Mouse (Mus musculus): ENCODE measurements around the gene Mdm2. TPM values are rescaled to one million over a fixed set of nuclear protein-coding genes. Genes with fewer than 3 reads are reported as not detected.

The Mdm2 gene
- total and polyA plus RNA-seq, 3 experiments: 79.8 to 136 (median 112) TPM

DNA sequence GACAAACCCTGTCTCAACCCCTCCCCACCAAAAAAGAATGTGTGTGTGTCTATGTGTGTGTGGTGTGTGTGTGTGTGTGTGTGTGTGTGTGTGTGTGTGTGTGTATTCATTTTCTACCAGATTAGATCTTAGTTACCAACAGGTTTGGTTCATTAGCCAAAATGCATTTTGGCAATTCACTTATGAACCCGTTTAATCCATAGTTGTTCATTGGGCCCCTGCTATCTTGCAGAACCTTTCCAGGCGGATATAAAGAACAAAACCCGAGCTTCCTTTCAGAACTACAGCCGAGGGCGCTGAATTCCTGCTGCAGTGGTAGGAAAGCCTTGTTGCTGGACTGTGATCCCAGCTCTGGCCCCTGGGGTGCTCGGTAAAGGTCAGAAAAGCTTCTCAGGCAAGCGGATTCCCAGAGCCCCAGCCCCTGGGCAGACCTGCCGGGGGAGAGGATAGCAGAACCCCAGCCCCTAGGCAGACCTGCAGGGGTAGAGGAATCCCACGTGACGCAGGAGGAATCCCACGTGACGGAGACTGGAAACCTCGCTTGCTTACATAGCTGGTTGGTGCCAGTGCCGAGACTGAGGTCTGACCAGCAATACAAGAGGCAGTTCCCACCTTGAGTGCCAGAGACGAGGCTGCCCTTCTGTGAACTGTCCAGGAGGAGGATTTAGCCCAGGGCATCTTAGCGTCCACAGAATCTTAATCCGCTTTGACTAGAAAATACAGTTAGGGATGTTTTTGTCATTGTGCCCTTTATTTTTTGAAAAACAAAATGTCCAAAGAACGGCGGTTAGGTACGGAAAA, 69.0 kb downstream of the Mdm2 start:
- H3K27me3 ChIP-seq (replicated peaks): no peaks in the 10 kb centered on the region
- no peak overlapping the region for H3K4me3 ChIP-seq (replicated peaks in 1 of 3; ENCODE audit: low read depth in 2 of 3, low read length in 2 of 3, poor library complexity in 1 of 3)
- no peak overlapping the region for H3K9ac ChIP-seq (ENCODE audit: insufficient read depth, low read depth)
- H3K36me3 ChIP-seq (replicated peaks in 1 of 2; ENCODE audit: control insufficient read depth in 1 of 2, insufficient read depth in 1 of 2, low read length in 1 of 2): no peaks in the 10 kb centered on the region
- H3K4me2 ChIP-seq (ENCODE audit: insufficient read depth, low read depth, poor library complexity, severe bottlenecking): no peak overlapping the region
- DNase-seq (ENCODE audit: extremely low read depth): no peak
- peaks cover 4 to 7% of the 10 kb centered on the region in 2 experiments for H3K4me1 ChIP-seq (ENCODE audit: control insufficient read depth in 1 of 2, insufficient read depth in 2 of 2)
- in situ Hi-C loops (cut with MboI; ENCODE audit: low pct_ligation_motif_present, low pct_unique_long_range_greater_than_20kb, low sequenced_read_pairs): no loop called here
- H3K27ac ChIP-seq (ENCODE audit: insufficient read depth, low read depth): no peak overlapping the region
- TF ChIP-seq ELF1 (IDR thresholded peaks at IDR 0.05; ENCODE audit: low read depth, low read length) (no peak), MYC (IDR thresholded peaks at IDR 0.05; ENCODE audit: low read depth, low read length) (no peak), ZMIZ1 (IDR thresholded peaks at IDR 0.05; ENCODE audit: low read depth, low read length) (no peak), TBP (conservative IDR thresholded peaks at IDR 0.05; ENCODE audit: low read depth, low read length) (no peak), CHD2 (IDR thresholded peaks at IDR 0.05; ENCODE audit: low read length) (no peak)
- H3K79me2 ChIP-seq (replicated peaks; ENCODE audit: control insufficient read depth, extremely low read depth, insufficient read depth, poor library complexity, severe bottlenecking): no peaks in the 10 kb centered on the region
- dilution Hi-C loops (cut with MboI; ENCODE audit: extremely low pct_ligation_motif_present, extremely low pct_unique_long_range_greater_than_20kb, low sequenced_read_pairs): no loop called here
- no peaks in the 10 kb centered on the region for H3K9me3 ChIP-seq (replicated peaks; ENCODE audit: low read length)

GRCm38 (mm10) chr10:117640595-117641078, 69.9 kb downstream of the Mdm2 start:
- Histone ChIP-seq H3K4me1 (ENCODE audit: control insufficient read depth in 1 of 2, insufficient read depth in 2 of 2) (peaks cover 4 to 7% of the 10 kb centered on the region in 2 experiments), H3K9me3 (replicated peaks; ENCODE audit: low read length) (peaks cover 2% of the 10 kb centered on the region), H3K4me3 (replicated peaks in 1 of 3; ENCODE audit: low read depth in 2 of 3, low read length in 2 of 3, poor library complexity in 1 of 3) (no peak overlapping the region), H3K27ac (ENCODE audit: insufficient read depth, low read depth) (no peak overlapping the region), H3K79me2 (replicated peaks; ENCODE audit: control insufficient read depth, extremely low read depth, insufficient read depth, poor library complexity, severe bottlenecking) (no peaks in the 10 kb centered on the region), H3K36me3 (replicated peaks in 1 of 2; ENCODE audit: control insufficient read depth in 1 of 2, insufficient read depth in 1 of 2, low read length in 1 of 2) (no peaks in the 10 kb centered on the region), H3K27me3 (replicated peaks) (no peaks in the 10 kb centered on the region), H3K4me2 (ENCODE audit: insufficient read depth, low read depth, poor library complexity, severe bottlenecking) (no peak overlapping the region), H3K9ac (ENCODE audit: insufficient read depth, low read depth) (no peak overlapping the region)
- dilution Hi-C loops (cut with MboI; ENCODE audit: extremely low pct_ligation_motif_present, extremely low pct_unique_long_range_greater_than_20kb, low sequenced_read_pairs): no loop called here
- TF ChIP-seq USF2 (conservative IDR thresholded peaks at IDR 0.05; ENCODE audit: low read depth, low read length) (no peak), SMC3 (IDR thresholded peaks at IDR 0.05; ENCODE audit: low read depth, low read length) (no peak), UBTF (IDR thresholded peaks at IDR 0.05; ENCODE audit: low read depth, low read length) (no peak), CHD1 (IDR thresholded peaks at IDR 0.05; ENCODE audit: low read depth, low read length) (no peak), CHD2 (IDR thresholded peaks at IDR 0.05; ENCODE audit: low read length) (no peak), HCFC1 (IDR thresholded peaks at IDR 0.05; ENCODE audit: low read depth, low read length) (no peak), BHLHE40 (IDR thresholded peaks at IDR 0.05; ENCODE audit: low read depth, low read length) (no peak), ETS1 (conservative IDR thresholded peaks at IDR 0.05; ENCODE audit: low read depth, low read length) (no peak), TBP (conservative IDR thresholded peaks at IDR 0.05; ENCODE audit: low read depth, low read length) (no peak), MYC (IDR thresholded peaks at IDR 0.05; ENCODE audit: low read depth, low read length) (no peak), NRF1 (IDR thresholded peaks at IDR 0.05; ENCODE audit: low read depth, low read length) (no peak), MAX (IDR thresholded peaks at IDR 0.05; ENCODE audit: low read length) (no peak), ZKSCAN1 (IDR thresholded peaks at IDR 0.05; ENCODE audit: borderline replicate concordance, low read depth, low read length) (no peak)
- DNase-seq (ENCODE audit: extremely low read depth): no peak
- in situ Hi-C loops (cut with MboI; ENCODE audit: low pct_ligation_motif_present, low pct_unique_long_range_greater_than_20kb, low sequenced_read_pairs): no loop called here
